Mouse (Mus musculus): ENCODE measurements around the gene Tmbim1. TPM values are rescaled to one million over a fixed set of nuclear protein-coding genes. Genes with fewer than 3 reads are reported as not detected.
"Not testable (repeated sequence)": the region's sequence is repeated elsewhere in the genome, so short reads cannot be mapped to it uniquely, and the experiment has no call there.

Gene Tmbim1
- total RNA-seq (2021) = 10 to 100 TPM; 43.5 to 50.3 TPM
- long read RNA-seq, experiment 1, full-length matches to known transcripts = 21 of 30 reads
- long read RNA-seq, experiment 1, partial matches to known transcripts = 2 of 30 reads
- long read RNA-seq, experiment 1, other reads (novel, unspliced or antisense) = 7 of 30 reads
- long read RNA-seq, experiment 2, full-length matches to known transcripts = 24 of 31 reads
- long read RNA-seq, experiment 2, partial matches to known transcripts = 1 of 31 reads
- long read RNA-seq, experiment 2, other reads (novel, unspliced or antisense) = 6 of 31 reads

GRCm38 (mm10) chr1:74305522-74305921, at the start of gene Tmbim1:
Gene Tmbim1 (minus strand): TSS chr1:74305622.
- no peak for DNase-seq

GRCm38 (mm10) chr1:74353453-74354229, 48.2 kb upstream of the Tmbim1 start:
- no peak for DNase-seq

GRCm38 (mm10) chr1:74352532-74353096, 47.2 kb upstream of the Tmbim1 start:
- no peak for DNase-seq

- DNase-seq = no peak
These were observed 45.9 kb upstream of the Tmbim1 start for GRCm38 (mm10) chr1:74351185-74351769.

- no peak for DNase-seq
These were observed 38.9 kb upstream of the Tmbim1 start for GRCm38 (mm10) chr1:74344163-74344916.

- no peak for DNase-seq
These were observed 37.7 kb upstream of the Tmbim1 start for GRCm38 (mm10) chr1:74343161-74343560.

GRCm38 (mm10) chr1:74342308-74342707, 36.9 kb upstream of the Tmbim1 start:
- DNase-seq = no peak

- no peak for DNase-seq
These were observed 36.5 kb upstream of the Tmbim1 start for GRCm38 (mm10) chr1:74341898-74342297.

- DNase-seq = not testable (repeated sequence)
These were observed 35.6 kb upstream of the Tmbim1 start for GRCm38 (mm10) chr1:74340992-74341391.

GRCm38 (mm10) chr1:74340361-74340764, 34.9 kb upstream of the Tmbim1 start:
- DNase-seq = peak; percentile 64

GRCm38 (mm10) chr1:74339917-74340316, 34.5 kb upstream of the Tmbim1 start:
- DNase-seq = no peak

- no peak for DNase-seq
These were observed 33.2 kb upstream of the Tmbim1 start for GRCm38 (mm10) chr1:74338626-74339025.

GRCm38 (mm10) chr1:74338013-74338412, 32.6 kb upstream of the Tmbim1 start:
- no peak for DNase-seq

- DNase-seq = no peak
These were observed 31.9 kb upstream of the Tmbim1 start for GRCm38 (mm10) chr1:74337241-74337771.

GRCm38 (mm10) chr1:74335436-74336170, 30.2 kb upstream of the Tmbim1 start:
- DNase-seq = no peak

GRCm38 (mm10) chr1:74335033-74335432, 29.6 kb upstream of the Tmbim1 start:
- no peak for DNase-seq

- no peak for DNase-seq
These were observed 29.2 kb upstream of the Tmbim1 start for GRCm38 (mm10) chr1:74334607-74335006.

- no peak for DNase-seq
These were observed 27.5 kb upstream of the Tmbim1 start for GRCm38 (mm10) chr1:74332930-74333329.

- DNase-seq = peak; percentile 90
These were observed 26.9 kb upstream of the Tmbim1 start for GRCm38 (mm10) chr1:74332241-74332763.

GRCm38 (mm10) chr1:74331046-74331681, 25.7 kb upstream of the Tmbim1 start:
- no peak for DNase-seq

Measured in gastrocnemius, postnatal 10 days (tissue).